Mouse (Mus musculus) embryo, embryonic 11.5 days (tissue): ENCODE measurements around the gene Cckbr.
"Not testable (repeated sequence)": the region's sequence is repeated elsewhere in the genome, so short reads cannot be mapped to it uniquely, and the experiment has no call there.

ENCODE experiments used
- DNase-seq: peaks from one replicate; pipeline ENCODE4 v3.0.0-alpha.2; 2012; ENCODE audit warnings: low read depth, low spot score

Gene Cckbr

DNA sequence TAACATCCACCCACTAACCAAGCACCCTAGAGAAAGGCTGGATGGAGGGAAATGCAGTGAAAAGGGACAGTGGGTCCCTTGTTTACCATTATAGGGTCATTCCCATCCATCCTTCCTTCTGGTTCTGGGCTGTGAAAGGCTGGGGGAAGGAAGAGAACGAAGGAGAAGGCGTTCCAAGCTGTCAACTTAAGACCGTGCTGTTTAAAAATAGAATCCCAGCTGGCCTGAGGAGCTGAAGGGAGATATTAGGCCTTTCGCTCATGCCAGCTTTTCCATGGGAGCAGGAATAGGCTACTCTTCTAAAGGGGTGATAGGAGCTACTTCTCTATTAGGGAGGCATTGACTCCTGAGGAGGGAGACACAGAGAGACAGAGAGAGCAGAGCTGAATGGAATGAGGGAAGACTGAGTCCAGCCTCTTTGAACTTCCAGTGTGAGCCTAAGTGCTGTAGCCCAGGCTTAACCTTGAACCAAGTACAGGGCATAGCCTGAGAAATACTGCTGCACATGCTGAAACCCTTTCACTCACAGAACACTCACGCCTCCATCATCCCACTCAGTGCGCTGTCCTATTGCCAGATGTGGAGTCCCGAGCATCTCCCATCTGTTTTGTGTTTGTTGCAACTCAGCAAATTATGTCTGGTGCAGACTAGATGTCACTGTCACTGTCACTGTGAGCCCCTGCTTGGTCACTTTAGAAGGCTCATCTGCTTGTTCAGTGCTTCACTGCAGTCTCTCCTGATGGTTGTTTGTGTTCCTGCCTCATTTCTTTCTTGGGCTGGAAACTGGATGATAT lies 12.6 kb downstream of the Cckbr start:
- no peak for DNase-seq

- DNase-seq, result no peak
Observed at GRCm38 (mm10) chr7:105441426-105441825, 15.9 kb downstream of the Cckbr start.

- DNase-seq, result no peak
Observed at GRCm38 (mm10) chr7:105445076-105445475, 19.5 kb downstream of the Cckbr start.

DNA sequence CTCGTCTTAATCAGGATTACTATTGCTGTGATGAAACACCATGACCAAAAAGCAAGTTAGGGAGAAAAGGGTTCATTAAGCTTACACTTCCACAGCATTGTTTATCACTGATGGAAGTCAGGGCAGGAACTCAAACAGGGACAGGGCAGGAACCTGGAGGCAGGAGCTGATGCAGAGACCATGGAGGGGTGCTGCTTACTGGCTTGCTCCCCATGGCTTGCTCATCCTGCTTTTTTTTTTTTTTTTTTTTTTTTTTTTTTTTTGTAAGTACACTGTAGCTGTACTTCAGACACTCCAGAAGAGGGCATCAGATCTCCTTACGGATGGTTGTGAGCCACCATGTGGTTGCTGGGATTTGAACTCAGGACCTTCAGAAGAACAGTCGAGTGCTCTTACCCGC lies 27.8 kb downstream of the Cckbr start:
- DNase-seq, result not testable (repeated sequence)

DNA sequence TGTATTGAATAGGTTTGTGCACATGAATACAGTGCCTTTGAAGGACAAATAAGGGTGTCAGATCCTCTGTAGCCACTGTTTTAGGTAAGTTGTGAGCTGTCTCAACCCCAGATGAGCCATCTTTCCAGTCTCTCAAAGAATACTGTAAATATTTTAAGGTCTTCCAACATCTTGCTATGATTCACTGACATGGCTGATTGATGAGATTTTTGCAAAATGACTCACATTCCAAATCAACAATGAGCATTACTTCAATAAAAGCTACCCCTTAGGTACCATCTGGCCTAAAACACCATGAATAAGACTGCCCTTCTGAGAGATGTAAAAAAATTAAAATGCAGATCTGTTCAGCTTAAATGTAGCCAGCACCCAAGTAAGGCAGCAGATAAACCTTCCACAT lies 33.0 kb downstream of the Cckbr start:
- DNase-seq, result no peak

DNA sequence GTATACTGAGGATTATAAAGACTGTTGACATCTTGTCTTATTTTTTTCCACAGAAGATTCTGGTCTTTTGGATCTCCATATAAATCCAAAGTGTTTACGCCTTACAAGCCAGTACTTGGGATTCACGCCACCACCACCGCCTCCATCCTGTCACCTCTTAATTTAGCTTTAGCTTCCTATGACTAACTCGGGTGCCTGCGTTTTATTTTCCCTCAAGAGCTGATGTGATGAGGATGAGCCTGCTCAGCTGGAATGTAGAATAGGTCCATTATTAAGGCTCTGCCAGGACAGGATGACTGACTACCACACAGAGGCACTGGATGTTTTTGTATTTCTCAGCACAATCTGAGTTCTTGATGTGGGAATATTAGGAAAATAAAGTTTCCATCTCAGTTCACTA lies 40.0 kb downstream of the Cckbr start:
- DNase-seq, result not testable (repeated sequence)

DNA sequence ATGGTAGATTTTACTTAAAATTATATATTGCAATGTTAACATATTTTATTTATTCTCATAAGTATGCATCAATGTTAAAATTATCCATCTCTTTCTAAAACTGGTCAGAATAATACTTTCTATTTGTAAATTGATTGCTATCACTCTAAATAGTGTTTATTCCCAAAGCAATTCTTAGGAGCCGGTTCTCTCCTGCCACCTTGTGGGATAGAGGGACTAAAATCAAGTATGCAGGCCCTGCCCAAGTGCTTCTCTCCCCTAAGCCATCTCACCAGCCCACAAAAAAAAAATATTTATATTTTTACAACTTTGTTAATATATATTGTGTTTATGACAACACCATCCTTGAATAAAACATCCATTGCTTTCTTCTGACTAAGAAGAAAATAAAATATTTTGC lies 47.1 kb downstream of the Cckbr start:
- DNase-seq, result no peak

- DNase-seq, result no peak
Observed at GRCm38 (mm10) chr7:105474771-105475315, 49.3 kb downstream of the Cckbr start.

DNA sequence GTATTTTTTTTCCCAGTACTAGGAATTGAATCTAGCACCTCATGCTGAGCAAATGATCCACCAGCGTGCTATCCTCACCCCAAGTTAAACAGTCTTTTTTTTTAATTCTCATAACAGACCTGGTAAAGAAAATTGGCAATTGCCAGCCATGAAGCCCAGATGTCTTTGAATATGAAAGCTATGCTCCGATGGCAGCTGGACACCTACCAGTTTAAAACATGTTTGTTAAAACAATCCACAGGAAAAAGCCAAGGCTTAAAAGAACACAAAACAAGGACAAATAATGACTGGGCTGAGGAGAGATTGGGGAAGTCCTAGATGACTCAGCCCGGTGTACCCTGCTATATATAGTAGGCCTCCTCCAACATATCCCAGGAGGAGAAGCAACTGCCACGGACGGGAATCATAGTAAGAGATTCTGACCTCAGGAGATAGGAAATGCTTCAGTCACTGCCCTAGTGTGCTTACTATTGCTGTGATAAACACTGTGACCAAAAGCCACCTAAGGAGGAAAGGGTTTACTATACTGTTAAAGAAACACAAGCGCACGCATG lies 49.9 kb downstream of the Cckbr start:
- no peak for DNase-seq

- no peak for DNase-seq
Observed at GRCm38 (mm10) chr7:105476683-105477432, 51.3 kb downstream of the Cckbr start.

DNA sequence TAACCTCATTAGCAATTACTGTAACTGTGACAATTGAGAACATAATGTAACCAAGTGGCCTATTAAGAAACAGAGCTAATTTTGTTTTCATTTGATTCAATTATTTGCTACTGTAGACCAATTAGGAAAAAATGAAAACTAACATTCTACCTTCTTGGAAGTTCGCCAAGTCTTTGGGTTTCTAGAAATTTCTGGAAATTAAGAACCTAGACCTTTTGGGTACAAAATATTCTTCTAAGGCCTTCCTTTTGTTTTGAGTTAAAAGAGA lies 51.8 kb downstream of the Cckbr start:
- no peak for DNase-seq

GRCm38 (mm10) chr7:105477841-105478240 lies 52.3 kb downstream of the Cckbr start:
- DNase-seq, result peak; percentile 29

DNA sequence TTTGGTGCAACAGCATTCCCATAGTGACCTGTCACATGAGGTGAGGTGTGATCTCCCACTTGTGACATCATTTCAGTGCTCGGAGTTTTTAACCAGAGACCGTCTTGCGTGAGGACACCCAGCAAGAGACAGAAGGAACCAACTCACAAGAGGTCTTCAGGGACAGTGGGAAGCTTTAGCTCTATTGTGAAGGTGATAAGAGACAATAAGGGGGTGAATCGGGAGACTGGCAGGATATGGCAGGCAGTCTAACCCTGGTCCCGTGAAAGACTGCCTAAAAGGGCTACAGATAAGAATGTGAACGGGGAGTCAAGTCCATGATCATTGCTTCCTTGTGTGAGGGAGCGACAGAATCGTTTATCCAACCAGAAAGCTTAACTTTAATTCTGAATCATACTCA lies 52.8 kb downstream of the Cckbr start:
- no peak for DNase-seq

- DNase-seq, result no peak
Observed at GRCm38 (mm10) chr7:105479232-105479631, 53.7 kb downstream of the Cckbr start.

- DNase-seq, result no peak
Observed at GRCm38 (mm10) chr7:105480081-105480480, 54.5 kb downstream of the Cckbr start.

- DNase-seq, result no peak
Observed at GRCm38 (mm10) chr7:105480561-105481504, 55.3 kb downstream of the Cckbr start.

DNA sequence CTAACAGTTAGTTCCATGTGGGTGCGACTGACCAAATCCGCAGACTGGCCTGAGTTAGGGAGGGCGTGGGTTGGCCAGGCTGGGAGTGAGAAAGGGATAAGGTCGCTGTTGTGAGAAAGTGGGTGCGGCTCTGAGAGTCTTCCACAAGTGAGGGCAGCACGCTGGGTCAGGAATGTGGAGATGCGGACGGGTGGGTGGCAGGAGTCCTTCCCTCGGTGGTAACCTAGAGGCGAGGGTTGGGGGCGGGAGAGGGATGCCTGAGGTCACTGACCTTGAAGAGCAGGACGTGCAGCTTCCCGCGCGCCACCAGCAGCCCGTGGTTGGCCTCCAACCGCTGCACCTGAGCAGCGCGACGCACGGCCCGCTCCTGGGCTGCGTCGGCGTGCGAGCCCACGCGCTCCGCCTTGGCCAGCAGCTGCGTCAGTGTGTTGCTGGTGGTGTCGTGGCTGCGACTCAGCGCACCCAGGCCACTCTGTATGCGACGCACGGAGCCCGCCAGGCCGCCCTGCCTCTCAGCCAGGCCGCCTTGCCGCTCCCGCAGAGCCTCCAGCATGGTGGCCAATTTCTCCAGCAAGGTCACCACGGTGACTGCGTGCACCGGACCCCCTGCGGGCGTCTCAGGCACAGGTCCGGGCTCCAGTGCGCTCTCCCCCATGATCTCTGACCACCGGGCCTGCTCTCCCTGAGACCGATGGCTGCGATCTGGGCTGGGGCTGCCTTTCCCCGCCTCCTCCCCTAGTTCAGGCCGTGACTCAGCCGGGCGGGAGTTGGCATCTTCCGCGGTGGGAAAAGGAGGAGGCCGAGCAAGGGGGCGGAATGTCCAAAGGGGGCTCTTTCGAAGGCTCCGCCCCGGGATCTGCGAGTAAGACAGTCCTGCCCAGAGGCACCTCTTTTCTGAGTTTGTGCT lies 56.2 kb downstream of the Cckbr start, which contains the start of gene Cavin3:
Gene Cavin3, minus strand, starts transcription at position 796 of the 907 bp plus-strand sequence.
- DNase-seq, result peak; percentile 27

- peak; percentile 22 for DNase-seq
Observed at GRCm38 (mm10) chr7:105482426-105482825, 56.9 kb downstream of the Cckbr start.

GRCm38 (mm10) chr7:105485029-105485428 lies 59.5 kb downstream of the Cckbr start:
- DNase-seq, result no peak

- no peak for DNase-seq
Observed at GRCm38 (mm10) chr7:105487104-105487876, 61.8 kb downstream of the Cckbr start.
